Mouse (Mus musculus): ENCODE results near the gene Fcrl6.
A peak's percentile ranks its signal among the peaks of the same experiment; 100 is the strongest.

The Fcrl6 gene

GRCm38 (mm10) chr1:172612745-172613144 lies 10.4 kb upstream of the Fcrl6 start:
- DNase-seq: peak; percentile 69

GRCm38 (mm10) chr1:172611304-172611703 lies 9.0 kb upstream of the Fcrl6 start:
- DNase-seq: peak; percentile 80

- peak; percentile 87 for DNase-seq
Observed at GRCm38 (mm10) chr1:172594495-172594894, 7.9 kb downstream of the Fcrl6 start.

GRCm38 (mm10) chr1:172593956-172594355 lies 8.4 kb downstream of the Fcrl6 start:
- peak; percentile 71 for DNase-seq

- DNase-seq: peak; percentile 78
Observed at GRCm38 (mm10) chr1:172593321-172593720, 9.0 kb downstream of the Fcrl6 start.

GRCm38 (mm10) chr1:172590385-172590784 lies 12.0 kb downstream of the Fcrl6 start, which contains the start of gene Slamf8:
TSS of gene Slamf8 (minus strand) at chr1:172590568.
- peak; percentile 97 for DNase-seq

GRCm38 (mm10) chr1:172585612-172586567 lies 16.5 kb downstream of the Fcrl6 start:
- peak; percentile 60 for DNase-seq

GRCm38 (mm10) chr1:172585026-172585425 lies 17.3 kb downstream of the Fcrl6 start:
- DNase-seq: peak; percentile 68

- peak; percentile 77 for DNase-seq
Observed at GRCm38 (mm10) chr1:172584271-172584670, 18.1 kb downstream of the Fcrl6 start.

- DNase-seq: peak; percentile 76
Observed at GRCm38 (mm10) chr1:172582436-172582835, 19.9 kb downstream of the Fcrl6 start.

GRCm38 (mm10) chr1:172580116-172580515 lies 22.2 kb downstream of the Fcrl6 start:
- no peak for DNase-seq

- no peak for DNase-seq
Observed at GRCm38 (mm10) chr1:172567758-172568157, 34.6 kb downstream of the Fcrl6 start.

- DNase-seq: no peak
Observed at GRCm38 (mm10) chr1:172566131-172566530, 36.2 kb downstream of the Fcrl6 start.

- no peak for DNase-seq
Observed at GRCm38 (mm10) chr1:172563465-172563828, 38.9 kb downstream of the Fcrl6 start.

GRCm38 (mm10) chr1:172562641-172563464 lies 39.5 kb downstream of the Fcrl6 start:
- DNase-seq: peak; percentile 98

GRCm38 (mm10) chr1:172555638-172556037 lies 46.7 kb downstream of the Fcrl6 start, which contains the start of gene Vsig8:
TSS of gene Vsig8 (plus strand) at chr1:172555938.
- no peak for DNase-seq

- no peak for DNase-seq
Observed at GRCm38 (mm10) chr1:172552623-172553022, 49.7 kb downstream of the Fcrl6 start.

- DNase-seq: no peak
Observed at GRCm38 (mm10) chr1:172551009-172551408, 51.3 kb downstream of the Fcrl6 start.

GRCm38 (mm10) chr1:172550551-172550951 lies 51.8 kb downstream of the Fcrl6 start:
- DNase-seq: peak; percentile 98

- no peak for DNase-seq
Observed at GRCm38 (mm10) chr1:172549717-172550116, 52.6 kb downstream of the Fcrl6 start.

GRCm38 (mm10) chr1:172549314-172549713 lies 53.0 kb downstream of the Fcrl6 start:
- no peak for DNase-seq

GRCm38 (mm10) chr1:172548501-172548900 lies 53.9 kb downstream of the Fcrl6 start:
- DNase-seq: no peak
